Mouse (Mus musculus) adrenal gland, adult (tissue): Measurements from ENCODE around the gene Ebf3.

ENCODE experiments used
- DNase-seq, 2 experiments: peaks; one replicate each; pipeline ENCODE4 v3.0.0; 2022 to 2023; ENCODE audit warnings: low spot score in 1 of 2; ENCODE audit not compliant: inconsistent age in 2 of 2

Gene Ebf3

GRCm38 (mm10) chr7:137208556-137208955 lies 105.7 kb downstream of the Ebf3 start:
- DNase-seq = no peak

GRCm38 (mm10) chr7:137206770-137207285 lies 107.4 kb downstream of the Ebf3 start:
- DNase-seq = no peak

GRCm38 (mm10) chr7:137199533-137199932 lies 114.7 kb downstream of the Ebf3 start:
- no peak for DNase-seq

- no peak for DNase-seq
These were observed 115.3 kb downstream of the Ebf3 start for GRCm38 (mm10) chr7:137198921-137199320.

GRCm38 (mm10) chr7:137197118-137198030 lies 116.9 kb downstream of the Ebf3 start:
- peak; percentile 48 to 74 for DNase-seq

- peak in 1 of 2 experiments; percentile 17 for DNase-seq
These were observed 117.7 kb downstream of the Ebf3 start for GRCm38 (mm10) chr7:137196536-137196935.

- no peak for DNase-seq
These were observed 121.4 kb downstream of the Ebf3 start for GRCm38 (mm10) chr7:137192776-137193278.

GRCm38 (mm10) chr7:137191889-137192288 lies 122.4 kb downstream of the Ebf3 start:
- no peak for DNase-seq

GRCm38 (mm10) chr7:137172278-137172677 lies 142.0 kb downstream of the Ebf3 start:
- no peak for DNase-seq

- no peak for DNase-seq
These were observed 155.2 kb downstream of the Ebf3 start for GRCm38 (mm10) chr7:137159086-137159485.

- DNase-seq = no peak
These were observed 159.6 kb downstream of the Ebf3 start for GRCm38 (mm10) chr7:137154623-137155022.

- no peak for DNase-seq
These were observed 162.4 kb downstream of the Ebf3 start for GRCm38 (mm10) chr7:137151854-137152253.

GRCm38 (mm10) chr7:137147101-137147500 lies 167.1 kb downstream of the Ebf3 start:
- DNase-seq = no peak
